Mouse (Mus musculus) liver, adult 2 months (tissue): ENCODE measurements around the gene Gal3st2c. TPM values are rescaled to one million over a fixed set of nuclear protein-coding genes. Genes with fewer than 3 reads are reported as not detected.
"Not testable (repeated sequence)": the region's sequence is repeated elsewhere in the genome, so short reads cannot be mapped to it uniquely, and the experiment has no call there.

ENCODE experiments used
- DNase-seq: peaks from one replicate; pipeline ENCODE4 v3.0.0-alpha.2; 2011; ENCODE audit warnings: low read depth, low spot score; ENCODE audit errors: extremely low read depth
- H3K27ac ChIP-seq: fragments of 200-500 bp; replicated peaks from 2 replicates; pipeline ENCODE4 v1.5.1; 2012; ENCODE audit warnings: low read depth, mild to moderate bottlenecking, control low read depth, inconsistent platforms, low read length; ENCODE audit not compliant: insufficient read depth
- H3K27me3 ChIP-seq: fragments of 200-500 bp; 2 replicates; pipeline ENCODE4 v1.6.1; 2012; ENCODE audit warnings: mild to moderate bottlenecking, moderate library complexity, low read length, inconsistent platforms; ENCODE audit not compliant: control insufficient read depth, insufficient read depth
- H3K36me3 ChIP-seq: fragments of 200-500 bp; 2 replicates; pipeline ENCODE4 v1.6.1; 2012; ENCODE audit warnings: low read length, inconsistent platforms; ENCODE audit not compliant: control insufficient read depth, insufficient read depth
- H3K4me1 ChIP-seq: fragments of 200-500 bp; 2 replicates; pipeline ENCODE4 v1.6.1; 2011; ENCODE audit warnings: low read length; ENCODE audit not compliant: control insufficient read depth, insufficient read depth
- H3K4me3 ChIP-seq: fragments of 200-500 bp; 2 replicates; pipeline ENCODE4 v1.5.1; 2011; ENCODE audit warnings: low read depth, mild to moderate bottlenecking, control low read depth, low read length, moderate library complexity; ENCODE audit not compliant: insufficient read depth
- H3K79me2 ChIP-seq: fragments of 200-500 bp; 2 replicates; pipeline ENCODE4 v1.6.1; 2012; ENCODE audit warnings: inconsistent platforms, mild to moderate bottlenecking, low read length, moderate library complexity; ENCODE audit not compliant: control insufficient read depth, insufficient read depth
- H3K9ac ChIP-seq: fragments of 200-500 bp; 2 replicates; pipeline ENCODE4 v1.6.1; 2012; ENCODE audit warnings: low read depth, mild to moderate bottlenecking, control low read depth, inconsistent platforms, low read length
- CTCF ChIP-seq: fragments of 200-500 bp; IDR thresholded peaks from 2 replicates; pipeline ENCODE4 v1.5.1; 2011; ENCODE audit warnings: low read depth, low read length, control low read depth
- POLR2A ChIP-seq: fragments of 200-500 bp; IDR thresholded peaks from 2 replicates; pipeline ENCODE4 v1.6.1; 2011; ENCODE audit warnings: low read length, control low read depth; ENCODE audit not compliant: insufficient read depth; ENCODE audit errors: extremely low read depth
- WGBS: fragments of 180-500 bp; shearing (Covaris S2); methylation state at CpG from one replicate; pipeline ENCODE4 v1.1.7; 2018; 5-methylcytosine and 5-hydroxymethylcytosine counted together
- polyA plus RNA-seq: library from polyadenylated mRNA; depleted of rRNA; stranded (reverse); fragments of >200 nt; gene quantifications from 2 replicates; pipeline ENCODE4 v1.2.3, GENCODE M21; 2012
- total RNA-seq: library from RNA; depleted of rRNA; stranded (reverse); fragments of >200 nt; gene quantifications from 2 replicates; pipeline ENCODE4 v1.2.3, GENCODE M21; 2014

Gal3st2c gene
- total and polyA plus RNA-seq, 2 experiments: not detected

- H3K9ac ChIP-seq: no peak overlapping the region
- DNase-seq: no peak
- WGBS: 77% methylated on average over 3 of the region's 3 CpGs
- no peak overlapping the region for H3K4me3 ChIP-seq
- no peak for TF ChIP-seq CTCF
- no peak for TF ChIP-seq POLR2A
- no peak overlapping the region for H3K27ac ChIP-seq
- no peaks in the 10 kb centered on the region for H3K4me1 ChIP-seq
- H3K27me3 ChIP-seq: no peaks in the 10 kb centered on the region
- H3K36me3 ChIP-seq: no peaks in the 10 kb centered on the region
- H3K79me2 ChIP-seq: no peaks in the 10 kb centered on the region
Observed at GRCm38 (mm10) chr1:93986167-93986566, 4.1 kb upstream of the Gal3st2c start.

- Histone ChIP-seq H3K27ac (no peak overlapping the region), H3K4me1 (no peaks in the 10 kb centered on the region), H3K4me3 (no peak overlapping the region), H3K79me2 (no peaks in the 10 kb centered on the region), H3K27me3 (no peaks in the 10 kb centered on the region), H3K36me3 (no peaks in the 10 kb centered on the region), H3K9ac (no peak overlapping the region)
- TF ChIP-seq CTCF: no peak
- no peak for TF ChIP-seq POLR2A
- WGBS: 51% methylated on average over 3 of the region's 3 CpGs
- DNase-seq: no peak
Observed at GRCm38 (mm10) chr1:93988786-93989185, 1.5 kb upstream of the Gal3st2c start.

DNA sequence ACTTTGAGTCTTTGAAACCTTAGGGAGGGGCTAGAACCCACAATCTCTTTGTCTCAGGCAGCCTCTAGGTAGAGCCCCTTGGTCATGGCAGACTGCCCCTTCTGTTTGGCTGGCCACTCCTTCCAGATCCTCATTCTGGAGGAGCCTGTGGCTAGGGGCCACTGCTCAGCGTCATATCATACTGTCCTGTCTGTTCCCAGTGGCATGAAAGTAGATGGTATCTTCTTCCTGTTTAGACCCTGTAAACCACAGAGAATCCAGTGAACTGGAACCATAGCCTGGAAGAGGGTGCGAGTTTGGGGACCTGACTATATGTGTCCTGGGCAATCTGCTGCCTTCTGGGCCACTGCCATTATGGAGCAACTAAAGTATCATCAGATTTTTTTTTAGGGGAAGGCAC is 759 bp downstream of the Gal3st2c start:
- H3K4me3 ChIP-seq, H3K36me3 ChIP-seq, H3K27me3 ChIP-seq, DNase-seq, H3K27ac ChIP-seq, H3K79me2 ChIP-seq, H3K4me1 ChIP-seq, H3K9ac ChIP-seq: not testable (repeated sequence)
- 77% methylated on average over 2 of the region's 2 CpGs for WGBS

DNA sequence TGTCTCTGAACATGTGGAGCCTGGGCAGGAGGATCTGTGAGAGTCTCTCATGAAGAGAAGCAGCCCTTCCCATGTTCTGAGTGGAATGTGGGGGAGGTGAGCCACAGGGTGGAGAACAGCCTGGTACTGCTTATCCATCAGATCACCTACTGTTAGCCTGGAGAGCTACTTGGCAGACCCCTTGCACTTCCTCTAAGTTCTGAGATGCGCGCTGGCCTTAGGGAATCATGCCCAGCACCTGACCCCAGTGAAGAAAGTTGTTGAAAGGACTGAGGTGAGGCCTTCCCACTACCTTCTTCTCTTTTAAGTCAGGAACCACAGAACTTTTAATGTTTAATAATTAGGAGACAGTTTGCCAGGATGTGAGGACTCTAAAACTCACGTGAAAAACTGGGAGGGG is 1.2 kb downstream of the Gal3st2c start:
- not testable (repeated sequence) for H3K4me1 ChIP-seq, H3K4me3 ChIP-seq, DNase-seq, H3K79me2 ChIP-seq, H3K9ac ChIP-seq, H3K36me3 ChIP-seq, H3K27ac ChIP-seq, H3K27me3 ChIP-seq
- 91% methylated on average over 3 of the region's 3 CpGs for WGBS

DNA sequence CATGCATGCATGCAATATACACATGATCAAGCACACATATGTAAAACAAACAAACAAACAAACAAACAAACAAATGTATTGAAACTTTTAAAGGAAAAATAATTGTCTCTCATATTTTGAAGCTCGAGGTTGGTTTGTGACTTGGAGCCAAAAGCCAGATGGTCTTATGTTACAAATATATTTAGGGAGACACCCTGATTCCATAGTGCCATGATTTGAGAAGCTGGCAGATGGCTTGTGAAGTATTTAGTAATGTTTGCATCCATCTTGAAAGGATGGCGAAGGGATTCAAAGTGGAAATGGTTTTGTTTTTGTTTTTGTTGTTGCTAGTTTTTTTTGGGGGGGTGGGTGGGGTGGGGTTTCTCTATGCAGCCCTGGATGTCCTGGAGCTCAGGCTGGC is 10.7 kb downstream of the Gal3st2c start:
- H3K79me2 ChIP-seq: no peaks in the 10 kb centered on the region
- TF ChIP-seq POLR2A: no peak
- TF ChIP-seq CTCF: no peak
- H3K4me3 ChIP-seq: no peak overlapping the region
- H3K27me3 ChIP-seq: no peaks in the 10 kb centered on the region
- H3K4me1 ChIP-seq: no peaks in the 10 kb centered on the region
- DNase-seq: no peak
- H3K27ac ChIP-seq: no peak overlapping the region
- H3K36me3 ChIP-seq: no peaks in the 10 kb centered on the region
- H3K9ac ChIP-seq: no peak overlapping the region
- 77% methylated on average over 2 of the region's 2 CpGs for WGBS

DNA sequence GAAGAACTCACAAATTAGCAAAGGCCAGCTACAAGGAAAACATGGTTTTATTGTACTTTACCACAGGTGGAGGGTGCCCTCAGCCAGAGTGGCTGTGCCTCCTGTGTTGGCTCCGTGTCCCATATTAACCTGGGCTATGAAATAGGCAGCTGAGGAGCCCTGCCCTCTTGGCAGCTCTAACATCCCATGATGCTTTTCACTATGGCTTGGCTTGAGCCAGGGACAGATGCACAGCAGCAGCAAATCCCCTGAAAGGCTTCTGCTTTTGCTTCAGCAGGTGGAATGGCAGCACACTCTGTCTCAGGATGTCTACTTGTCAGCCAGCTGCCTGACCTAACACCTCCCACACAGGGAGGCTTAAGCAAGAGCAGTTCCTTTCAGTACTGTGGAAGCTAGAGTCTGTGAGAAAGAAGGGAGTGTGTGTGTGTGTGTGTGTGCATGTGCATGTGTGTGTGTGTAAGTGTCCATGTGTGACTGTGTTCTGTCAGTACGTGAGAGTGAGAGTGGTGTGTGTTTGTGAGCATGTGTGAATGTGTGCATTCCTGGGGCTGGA is 15.7 kb downstream of the Gal3st2c start:
- not testable (repeated sequence) for H3K27me3 ChIP-seq, DNase-seq, H3K4me1 ChIP-seq, H3K27ac ChIP-seq, H3K4me3 ChIP-seq, H3K36me3 ChIP-seq, H3K9ac ChIP-seq, H3K79me2 ChIP-seq
- WGBS: 58% methylated on average over 2 of the region's 2 CpGs

DNA sequence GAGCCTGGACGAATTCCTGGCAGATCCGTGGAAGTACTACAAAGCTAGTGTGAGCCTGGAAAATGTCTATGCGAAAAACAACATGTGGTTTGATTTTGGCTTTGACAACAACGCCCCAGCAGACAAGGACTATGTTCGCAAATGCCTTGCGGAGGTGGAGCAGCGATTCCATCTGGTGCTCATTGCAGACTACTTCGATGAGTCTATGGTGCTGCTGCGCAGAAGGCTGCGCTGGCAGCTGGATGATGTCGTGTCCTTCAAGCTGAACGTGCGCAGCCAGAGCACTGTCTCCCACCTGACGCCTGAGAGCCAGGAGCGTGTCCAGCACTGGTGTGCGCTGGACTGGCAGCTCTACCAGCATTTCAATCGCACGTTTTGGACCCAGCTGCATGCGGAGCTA is 18.5 kb downstream of the Gal3st2c start:
- not testable (repeated sequence) for DNase-seq, H3K4me3 ChIP-seq, H3K27ac ChIP-seq, H3K36me3 ChIP-seq, H3K4me1 ChIP-seq, H3K79me2 ChIP-seq, H3K27me3 ChIP-seq, H3K9ac ChIP-seq
- 87% methylated on average over 15 of the region's 19 CpGs for WGBS
